ENCODE assay signal across 10 mouse cellular contexts in genomic region chr17:51461248-51461647, GRCm38 (mm10).
DNase-seq lines count a peak whose midpoint lies in the region; ATAC-seq lines count a peak whose summit lies in the region.
"Had no signal": no experiment of that assay in that cellular context is flagged by ENCODE, and none has a peak within 500 bp of the region (broad histone marks: within the 10 kb centered on the region; RNA-seq: fewer than 3 reads in every experiment).

No protein-coding gene starts in this region.

- H3K4me3 ChIP-seq in heart, embryonic 10.5 days: peak overlapping the region; percentile 29; the same call in 1 of the 2 replicates
- no peak overlapping the region for H3K4me3 ChIP-seq in lung, embryonic 16.5 days (ENCODE audit: low read length)
- H3K4me3 ChIP-seq in hindbrain, embryonic 12.5 days: no peak overlapping the region
- 0 out of 2 replicates have a peak overlapping the region, but pooled peaks have one; percentile 3 for H3K4me3 ChIP-seq in neural tube, embryonic 14.5 days (ENCODE audit: low read depth, low read length)

- no peak for DNase-seq in heart, embryonic 10.5 days (ENCODE audit: low spot score)
- DNase-seq in heart, adult 18-20 months: no peak
- no peak for DNase-seq in lung, postnatal 36 days
- DNase-seq in gastrocnemius, postnatal 14 days: no peak
- DNase-seq: cerebellum, adult 9-11 months had no signal

- no peak overlapping the region for H3K27ac ChIP-seq in heart, embryonic 10.5 days
- H3K27ac ChIP-seq in lung, embryonic 16.5 days (ENCODE audit: low read length): no peak overlapping the region
- H3K27ac ChIP-seq in hindbrain, embryonic 12.5 days: no peak overlapping the region
- no peak overlapping the region for H3K27ac ChIP-seq in neural tube, embryonic 14.5 days (ENCODE audit: low read depth, low read length)

- ATAC-seq in lung, embryonic 16.5 days (ENCODE audit: low read depth): no peak
- no peak for ATAC-seq in hindbrain, embryonic 12.5 days (ENCODE audit: low FRiP score)
- no peak for ATAC-seq in neural tube, embryonic 14.5 days (ENCODE audit: low read depth)
- no peak for ATAC-seq in inflammation-experienced regulatory T-cells, adult 6 months

- intact Hi-C loops in gastrocnemius, postnatal 14 days (cut with DNase I; ENCODE audit: low total_unique reads): no loop called here

- no peaks in the 10 kb centered on the region for H3K9me3 ChIP-seq in heart, embryonic 10.5 days
- no peaks in the 10 kb centered on the region for H3K9me3 ChIP-seq in lung, embryonic 16.5 days (ENCODE audit: control insufficient read depth, low read length)
- no peaks in the 10 kb centered on the region for H3K9me3 ChIP-seq in hindbrain, embryonic 12.5 days (replicated peaks)
- H3K9me3 ChIP-seq in neural tube, embryonic 14.5 days (ENCODE audit: control insufficient read depth, low read length): no peaks in the 10 kb centered on the region

- H3K4me1 ChIP-seq in heart, embryonic 10.5 days: no peaks in the 10 kb centered on the region
- no peaks in the 10 kb centered on the region for H3K4me1 ChIP-seq in lung, embryonic 16.5 days (replicated peaks; ENCODE audit: control insufficient read depth, insufficient read depth, low read length)
- H3K4me1 ChIP-seq in hindbrain, embryonic 12.5 days: peaks cover 11% of the 10 kb centered on the region; the same call in 1 of the 2 replicates
- no peaks in the 10 kb centered on the region for H3K4me1 ChIP-seq in neural tube, embryonic 14.5 days (ENCODE audit: control insufficient read depth, insufficient read depth, low read length)

- H3K4me2 ChIP-seq in lung, embryonic 16.5 days (ENCODE audit: low read depth, low read length): peak overlapping the region; percentile 27; the same call in 1 of the 2 replicates
- peak overlapping the region; percentile 37 for H3K4me2 ChIP-seq in hindbrain, embryonic 12.5 days (replicated peaks)
- H3K4me2 ChIP-seq in neural tube, embryonic 14.5 days (ENCODE audit: low read depth, low read length): peak overlapping the region; percentile 36
- H3K4me2 ChIP-seq: liver, embryonic 11.5 days had no signal

- no peaks in the 10 kb centered on the region for H3K27me3 ChIP-seq in heart, embryonic 10.5 days (ENCODE audit: insufficient read depth, poor library complexity, severe bottlenecking)
- no peaks in the 10 kb centered on the region for H3K27me3 ChIP-seq in lung, embryonic 16.5 days (ENCODE audit: control insufficient read depth, insufficient read depth, low read depth, low read length)
- no peaks in the 10 kb centered on the region; the same call in 1 of the 2 replicates for H3K27me3 ChIP-seq in hindbrain, embryonic 12.5 days
- no peaks in the 10 kb centered on the region for H3K27me3 ChIP-seq in neural tube, embryonic 14.5 days (ENCODE audit: control insufficient read depth, insufficient read depth, low read length)

- no peak overlapping the region for H3K9ac ChIP-seq in lung, embryonic 16.5 days (ENCODE audit: low read length)
- no peak overlapping the region for H3K9ac ChIP-seq in hindbrain, embryonic 12.5 days
- no peak overlapping the region for H3K9ac ChIP-seq in neural tube, embryonic 14.5 days (replicated peaks; ENCODE audit: low read depth, low read length)

- 60% methylated on average over 14 of the region's 14 CpGs for WGBS in heart, embryonic 10.5 days
- WGBS in lung, embryonic 16.5 days: 45% methylated on average over 14 of the region's 14 CpGs
- 48% methylated on average over 14 of the region's 14 CpGs for WGBS in hindbrain, embryonic 12.5 days
- 39% methylated on average over 14 of the region's 14 CpGs for WGBS in neural tube, embryonic 14.5 days

- H3K36me3 ChIP-seq in heart, embryonic 10.5 days: no peaks in the 10 kb centered on the region
- no peaks in the 10 kb centered on the region for H3K36me3 ChIP-seq in lung, embryonic 16.5 days (ENCODE audit: control insufficient read depth, insufficient read depth, low read length)
- H3K36me3 ChIP-seq in hindbrain, embryonic 12.5 days: no peaks in the 10 kb centered on the region
- H3K36me3 ChIP-seq in neural tube, embryonic 14.5 days (ENCODE audit: control insufficient read depth, insufficient read depth, low read length): no peaks in the 10 kb centered on the region

Comparison
In these comparisons a context has a peak if more than half of its experiments do, and no peak if none do; other contexts are left out.
1. H3K4me3 ChIP-seq: peak in heart, embryonic 10.5 days (single experiment) and neural tube, embryonic 14.5 days (single experiment); none in lung, embryonic 16.5 days (single experiment) and hindbrain, embryonic 12.5 days (single experiment).
2. Peak in every context shown above with its lines, with median percentiles within 50 percentile points of each other: H3K4me2 ChIP-seq.